Mouse (Mus musculus): ENCODE measurements around the gene Ccng1. TPM values are rescaled to one million over a fixed set of nuclear protein-coding genes. Genes with fewer than 3 reads are reported as not detected.

Ccng1 gene
- total RNA-seq (2012; rRNA removed): 156 and 174 TPM in 2 replicates
- 348 and 401 TPM in 2 replicates for total RNA-seq (2014; rRNA removed)
- 162 and 175 TPM in 2 replicates for polyA plus RNA-seq (2012; ENCODE audit: insufficient read length, low read depth)

DNA sequence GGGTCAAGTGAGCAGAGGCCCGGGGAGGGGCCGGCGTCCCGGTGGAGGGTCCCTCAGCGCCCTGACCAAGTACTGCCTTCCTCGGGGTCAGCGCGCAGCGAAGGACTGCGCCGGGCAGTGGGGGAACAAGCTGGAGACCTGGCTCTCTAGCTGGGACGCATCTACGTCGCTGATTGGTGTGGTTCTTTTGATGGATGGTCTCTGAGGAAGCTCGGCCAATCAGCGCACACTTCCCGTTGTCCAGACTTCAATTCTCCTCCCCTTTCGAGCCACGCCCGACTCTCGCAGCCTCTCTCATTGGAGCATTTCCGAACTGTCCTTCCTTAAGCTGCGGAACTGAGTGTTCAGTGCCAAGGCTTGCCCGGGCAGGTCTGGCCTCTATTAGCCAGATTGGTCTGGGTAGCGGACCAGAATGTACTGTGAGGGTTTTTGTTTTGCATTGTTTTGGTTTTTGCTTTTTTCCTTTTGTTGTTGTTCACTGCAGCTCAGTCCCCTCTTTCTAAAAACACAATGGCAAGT, at the start of gene Ccng1:
TSS of gene Ccng1 (minus strand) at position 203 of the 519 bp plus-strand sequence.
- Histone ChIP-seq H3K36me3 (replicated peaks in 1 of 2; ENCODE audit: control insufficient read depth in 1 of 2, insufficient read depth in 1 of 2, low read length in 1 of 2) (peaks cover 17 to 33% of the 10 kb centered on the region in 2 experiments), H3K27ac (ENCODE audit: insufficient read depth, low read depth) (peak within 1 kb of the TSS; percentile 81), H3K27me3 (replicated peaks) (no peaks in the 10 kb centered on the region), H3K4me3 (replicated peaks in 1 of 3; ENCODE audit: low read depth in 2 of 3, low read length in 2 of 3, poor library complexity in 1 of 3) (peak within 1 kb of the TSS; percentile 87 to 97 (median 96)), H3K9me3 (replicated peaks; ENCODE audit: low read length) (no peaks in the 10 kb centered on the region), H3K4me1 (ENCODE audit: control insufficient read depth in 1 of 2, insufficient read depth in 2 of 2) (peaks cover 14 to 55% of the 10 kb centered on the region in 2 experiments), H3K4me2 (ENCODE audit: insufficient read depth, low read depth, poor library complexity, severe bottlenecking) (peak within 1 kb of the TSS; percentile 96), H3K79me2 (replicated peaks; ENCODE audit: control insufficient read depth, extremely low read depth, insufficient read depth, poor library complexity, severe bottlenecking) (peaks cover 31% of the 10 kb centered on the region), H3K9ac (ENCODE audit: insufficient read depth, low read depth) (peak within 1 kb of the TSS; percentile 100)
- in situ Hi-C loops (cut with MboI; ENCODE audit: low pct_ligation_motif_present, low pct_unique_long_range_greater_than_20kb, low sequenced_read_pairs): loop anchor here (10.0 to 25.0 kb wide), 2 partner anchors 60 to 143 kb away; partner anchors contain the start of gene Mat2b
- dilution Hi-C loops (cut with MboI; ENCODE audit: extremely low pct_ligation_motif_present, extremely low pct_unique_long_range_greater_than_20kb, low sequenced_read_pairs): no loop called here
- TF ChIP-seq ELF1 (IDR thresholded peaks at IDR 0.05; ENCODE audit: low read depth, low read length) (peak; percentile 91), MAZ (IDR thresholded peaks at IDR 0.05; ENCODE audit: low read depth, low read length) (peak; percentile 72), HCFC1 (IDR thresholded peaks at IDR 0.05; ENCODE audit: low read depth, low read length) (peak; percentile 42; the same call in 1 of the 2 replicates), MEF2A (IDR thresholded peaks at IDR 0.05; ENCODE audit: borderline replicate concordance, low read depth, low read length) (no peak), USF1 (IDR thresholded peaks at IDR 0.05; ENCODE audit: low read depth, low read length) (no peak), ZMIZ1 (IDR thresholded peaks at IDR 0.05; ENCODE audit: low read depth, low read length) (peak; percentile 97), MAFK (IDR thresholded peaks at IDR 0.05; ENCODE audit: insufficient replicate concordance, low read length) (no peak), NELFE (IDR thresholded peaks at IDR 0.05; ENCODE audit: low read depth, low read length) (peak; percentile 95), USF2 (conservative IDR thresholded peaks at IDR 0.05; ENCODE audit: low read depth, low read length) (no peak), NRF1 (IDR thresholded peaks at IDR 0.05; ENCODE audit: low read depth, low read length) (peak; percentile 54), SIN3A (IDR thresholded peaks at IDR 0.05; ENCODE audit: low read length) (peak; percentile 87), KAT2A (IDR thresholded peaks at IDR 0.05; ENCODE audit: insufficient replicate concordance, low read length) (no peak), TCF12 (IDR thresholded peaks at IDR 0.05; ENCODE audit: low read depth, low read length) (peak; percentile 89), TBP (conservative IDR thresholded peaks at IDR 0.05; ENCODE audit: low read depth, low read length) (peak; percentile 95), MAX (IDR thresholded peaks at IDR 0.05; ENCODE audit: low read length) (peak; percentile 60), MYC (IDR thresholded peaks at IDR 0.05; ENCODE audit: low read depth, low read length) (peak; percentile 62; the same call in 1 of the 2 replicates), CHD2 (IDR thresholded peaks at IDR 0.05; ENCODE audit: low read length) (peak; percentile 77), POLR2AphosphoS2 (IDR thresholded peaks at IDR 0.05; ENCODE audit: low read depth, low read length) (peak; percentile 94; the same call in 1 of the 2 replicates), CHD1 (IDR thresholded peaks at IDR 0.05; ENCODE audit: low read depth, low read length) (peak; percentile 97), POLR2A (IDR thresholded peaks at IDR 0.05; ENCODE audit: low read depth, low read length) (peak; percentile 98), IRF4 (IDR thresholded peaks at IDR 0.05; ENCODE audit: low read depth, low read length) (peak; percentile 66), ZNF384 (IDR thresholded peaks at IDR 0.05; ENCODE audit: low read depth, low read length) (no peak), BHLHE40 (IDR thresholded peaks at IDR 0.05; ENCODE audit: low read depth, low read length) (peak; percentile 16; the same call in 1 of the 2 replicates), MXI1 (IDR thresholded peaks at IDR 0.05; ENCODE audit: low read depth, low read length) (0 out of 2 replicates have a peak, but pooled peaks have one; percentile 46), EP300 (IDR thresholded peaks at IDR 0.05; ENCODE audit: low read length) (no peak; the same call in 1 of the 2 replicates)
- peak; percentile 99 for DNase-seq (ENCODE audit: extremely low read depth)

Measured in CH12.LX (cell line).